Mouse (Mus musculus) myocyte (in vitro differentiated cells): ENCODE measurements around the gene Bag1. TPM values are rescaled to one million over a fixed set of nuclear protein-coding genes. Genes with fewer than 3 reads are reported as not detected.

Experiments
- H3K27me3 ChIP-seq: one replicate; pipeline ENCODE4 v1.6.1; 2011; ENCODE audit not compliant: control insufficient read depth, insufficient read depth, insufficient read length
- H3K36me3 ChIP-seq: one replicate; pipeline ENCODE4 v1.6.1; 2011; ENCODE audit not compliant: control insufficient read depth, insufficient read depth
- H3K4me2 ChIP-seq: one replicate; pipeline ENCODE4 v1.6.1; 2011; ENCODE audit warnings: low read depth, control low read depth
- H3K4me3 ChIP-seq: one replicate; pipeline ENCODE4 v1.5.1; 2011; ENCODE audit warnings: mild to moderate bottlenecking, control low read depth, moderate library complexity
- H3K79me2 ChIP-seq: one replicate; pipeline ENCODE4 v1.6.1; 2011; ENCODE audit not compliant: control insufficient read depth, insufficient read depth
- H3ac ChIP-seq: one replicate; pipeline ENCODE4 v1.6.1; 2011; ENCODE audit not compliant: control insufficient read depth, insufficient read length
- CEBPB ChIP-seq: IDR thresholded peaks from 2 replicates; pipeline ENCODE4 v1.6.1; 2011; ENCODE audit warnings: mild to moderate bottlenecking, moderate library complexity; ENCODE audit not compliant: poor library complexity, insufficient read depth, severe bottlenecking
- E2F4 ChIP-seq: IDR thresholded peaks from one replicate; pipeline ENCODE4 v1.6.1; 2011; ENCODE audit warnings: mild to moderate bottlenecking, control low read depth, moderate library complexity; ENCODE audit not compliant: insufficient read depth
- MAX ChIP-seq: IDR thresholded peaks from one replicate; pipeline ENCODE4 v1.6.1; 2011; ENCODE audit warnings: low read depth, mild to moderate bottlenecking, control low read depth
- MYOD1 ChIP-seq, 3 experiments: IDR thresholded peaks; one replicate each; pipeline ENCODE4 v1.6.1; 2011; ENCODE audit warnings: control low read depth in 2 of 3, low read depth in 2 of 3, mild to moderate bottlenecking in 2 of 3, moderate library complexity in 1 of 3; ENCODE audit not compliant: insufficient read length in 2 of 3, control insufficient read depth in 1 of 3
- MYOG ChIP-seq, 3 experiments: IDR thresholded peaks; one replicate each; pipeline ENCODE4 v1.6.1; 2011; ENCODE audit warnings: control low read depth in 2 of 3, low read depth in 2 of 3, mild to moderate bottlenecking in 2 of 3; ENCODE audit not compliant: insufficient read length in 2 of 3, control insufficient read depth in 1 of 3, insufficient read depth in 1 of 3
- POLR2A ChIP-seq: IDR thresholded peaks from one replicate; pipeline ENCODE4 v1.6.1; 2011; ENCODE audit warnings: low read depth, mild to moderate bottlenecking, control low read depth, moderate library complexity; ENCODE audit not compliant: insufficient read length
- POLR2AphosphoS2 ChIP-seq: IDR thresholded peaks from one replicate; pipeline ENCODE4 v1.6.1; 2011; ENCODE audit warnings: low read depth, control low read depth; ENCODE audit not compliant: insufficient read length
- REST ChIP-seq: IDR thresholded peaks from one replicate; pipeline ENCODE4 v1.6.1; 2011; ENCODE audit warnings: mild to moderate bottlenecking, control low read depth, moderate library complexity; ENCODE audit not compliant: insufficient read depth, insufficient read length
- SRF ChIP-seq: IDR thresholded peaks from one replicate; pipeline ENCODE4 v1.6.1; 2011; ENCODE audit warnings: low read depth; ENCODE audit not compliant: control insufficient read depth, insufficient read length
- TCF12 ChIP-seq: IDR thresholded peaks from one replicate; pipeline ENCODE4 v1.6.1; 2011; ENCODE audit warnings: mild to moderate bottlenecking, control low read depth; ENCODE audit not compliant: poor library complexity, insufficient read depth, severe bottlenecking
- TCF3 ChIP-seq: IDR thresholded peaks from one replicate; pipeline ENCODE4 v1.6.1; 2011; ENCODE audit warnings: low read depth, control low read depth; ENCODE audit not compliant: insufficient read length
- USF1 ChIP-seq: IDR thresholded peaks from one replicate; pipeline ENCODE4 v1.6.1; 2011; ENCODE audit warnings: low read depth, mild to moderate bottlenecking, control low read depth, moderate library complexity
- polyA plus RNA-seq: library from polyadenylated mRNA; unstranded; fragments of >200 nt; fragmentation: generic; extraction: Trizol; gene quantifications from one replicate; pipeline ENCODE4 v1.2.1, GENCODE M21; 2012; ENCODE audit warnings: missing spikeins

Bag1 gene
- polyA plus RNA-seq, 1 experiment = 330 TPM

- Histone ChIP-seq H3K4me2 (no peak overlapping the region), H3K27me3 (no peaks in the 10 kb centered on the region), H3K4me3 (no peak overlapping the region), H3K36me3 (no peaks in the 10 kb centered on the region), H3K79me2 (no peaks in the 10 kb centered on the region), H3ac (no peak overlapping the region)
- TF ChIP-seq SRF = no peak
- TF ChIP-seq MYOG (IDR thresholded peaks at IDR 0.05; ENCODE audit: control insufficient read depth in 1 of 3, insufficient read depth in 1 of 3, insufficient read length in 2 of 3, low read depth in 2 of 3) = no peak
- TF ChIP-seq E2F4 = no peak
- no peak for TF ChIP-seq POLR2A
- no peak for TF ChIP-seq REST
- TF ChIP-seq CEBPB = no peak
- no peak for TF ChIP-seq POLR2AphosphoS2
- no peak for TF ChIP-seq MYOD1 (IDR thresholded peaks at IDR 0.05; ENCODE audit: control insufficient read depth in 1 of 3, insufficient read length in 2 of 3, low read depth in 2 of 3)
- TF ChIP-seq MAX = no peak
Observed at GRCm38 (mm10) chr4:40895646-40896045, 52.4 kb downstream of the Bag1 start.

- no peaks in the 10 kb centered on the region for H3K79me2 ChIP-seq
- no peaks in the 10 kb centered on the region for H3K27me3 ChIP-seq
- H3ac ChIP-seq = no peak overlapping the region
- H3K4me2 ChIP-seq = no peak overlapping the region
- H3K4me3 ChIP-seq = no peak overlapping the region
- TF ChIP-seq POLR2A (no peak), TCF12 (no peak), MAX (no peak), MYOD1 (IDR thresholded peaks at IDR 0.05; ENCODE audit: control insufficient read depth in 1 of 3, insufficient read length in 2 of 3, low read depth in 2 of 3) (no peak), USF1 (no peak), CEBPB (no peak), REST (no peak), E2F4 (no peak), MYOG (IDR thresholded peaks at IDR 0.05; ENCODE audit: control insufficient read depth in 1 of 3, insufficient read depth in 1 of 3, insufficient read length in 2 of 3, low read depth in 2 of 3) (no peak)
- H3K36me3 ChIP-seq = no peaks in the 10 kb centered on the region
Observed at GRCm38 (mm10) chr4:40895118-40895517, 53.0 kb downstream of the Bag1 start.

- no peaks in the 10 kb centered on the region for H3K36me3 ChIP-seq
- H3K27me3 ChIP-seq = no peaks in the 10 kb centered on the region
- no peak overlapping the region for H3K4me3 ChIP-seq
- no peak overlapping the region for H3ac ChIP-seq
- no peaks in the 10 kb centered on the region for H3K79me2 ChIP-seq
- TF ChIP-seq USF1 (no peak), MYOD1 (IDR thresholded peaks at IDR 0.05; ENCODE audit: control insufficient read depth in 1 of 3, insufficient read length in 2 of 3, low read depth in 2 of 3) (no peak), TCF3 (no peak), CEBPB (no peak), SRF (no peak), TCF12 (no peak), REST (no peak), POLR2AphosphoS2 (no peak), POLR2A (no peak), MAX (no peak), E2F4 (no peak), MYOG (IDR thresholded peaks at IDR 0.05; ENCODE audit: control insufficient read depth in 1 of 3, insufficient read depth in 1 of 3, insufficient read length in 2 of 3, low read depth in 2 of 3) (no peak)
- no peak overlapping the region for H3K4me2 ChIP-seq
Observed at GRCm38 (mm10) chr4:40891206-40891605, 56.9 kb downstream of the Bag1 start.

GRCm38 (mm10) chr4:40889983-40890382 is 58.1 kb downstream of the Bag1 start:
- Histone ChIP-seq H3K4me3 (no peak overlapping the region), H3K36me3 (no peaks in the 10 kb centered on the region)

More at GRCm38 (mm10) chr4:40889983-40890382, 58.1 kb downstream of the Bag1 start:
- no peaks in the 10 kb centered on the region for H3K27me3 ChIP-seq
- no peaks in the 10 kb centered on the region for H3K79me2 ChIP-seq
- no peak for TF ChIP-seq SRF
- TF ChIP-seq E2F4 = no peak
- TF ChIP-seq TCF3 = no peak
- TF ChIP-seq POLR2A = no peak
- no peak for TF ChIP-seq USF1
- TF ChIP-seq MAX = no peak
- no peak for TF ChIP-seq POLR2AphosphoS2
- TF ChIP-seq TCF12 = no peak
- no peak for TF ChIP-seq REST
- TF ChIP-seq MYOG (IDR thresholded peaks at IDR 0.05; ENCODE audit: control insufficient read depth in 1 of 3, insufficient read depth in 1 of 3, insufficient read length in 2 of 3, low read depth in 2 of 3) = no peak
- no peak for TF ChIP-seq CEBPB
- no peak for TF ChIP-seq MYOD1 (IDR thresholded peaks at IDR 0.05; ENCODE audit: control insufficient read depth in 1 of 3, insufficient read length in 2 of 3, low read depth in 2 of 3)
- H3ac ChIP-seq = no peak overlapping the region
- H3K4me2 ChIP-seq = no peak overlapping the region
